Mouse (Mus musculus): ENCODE results near the gene Arhgap24. TPM values are rescaled to one million over a fixed set of nuclear protein-coding genes. Genes with fewer than 3 reads are reported as not detected.

Arhgap24 gene
- 10.0 TPM in 2 replicates for polyA plus RNA-seq (2016; fragmentation: Nextera tagmentation; extraction: Ambion mirVana)

DNA sequence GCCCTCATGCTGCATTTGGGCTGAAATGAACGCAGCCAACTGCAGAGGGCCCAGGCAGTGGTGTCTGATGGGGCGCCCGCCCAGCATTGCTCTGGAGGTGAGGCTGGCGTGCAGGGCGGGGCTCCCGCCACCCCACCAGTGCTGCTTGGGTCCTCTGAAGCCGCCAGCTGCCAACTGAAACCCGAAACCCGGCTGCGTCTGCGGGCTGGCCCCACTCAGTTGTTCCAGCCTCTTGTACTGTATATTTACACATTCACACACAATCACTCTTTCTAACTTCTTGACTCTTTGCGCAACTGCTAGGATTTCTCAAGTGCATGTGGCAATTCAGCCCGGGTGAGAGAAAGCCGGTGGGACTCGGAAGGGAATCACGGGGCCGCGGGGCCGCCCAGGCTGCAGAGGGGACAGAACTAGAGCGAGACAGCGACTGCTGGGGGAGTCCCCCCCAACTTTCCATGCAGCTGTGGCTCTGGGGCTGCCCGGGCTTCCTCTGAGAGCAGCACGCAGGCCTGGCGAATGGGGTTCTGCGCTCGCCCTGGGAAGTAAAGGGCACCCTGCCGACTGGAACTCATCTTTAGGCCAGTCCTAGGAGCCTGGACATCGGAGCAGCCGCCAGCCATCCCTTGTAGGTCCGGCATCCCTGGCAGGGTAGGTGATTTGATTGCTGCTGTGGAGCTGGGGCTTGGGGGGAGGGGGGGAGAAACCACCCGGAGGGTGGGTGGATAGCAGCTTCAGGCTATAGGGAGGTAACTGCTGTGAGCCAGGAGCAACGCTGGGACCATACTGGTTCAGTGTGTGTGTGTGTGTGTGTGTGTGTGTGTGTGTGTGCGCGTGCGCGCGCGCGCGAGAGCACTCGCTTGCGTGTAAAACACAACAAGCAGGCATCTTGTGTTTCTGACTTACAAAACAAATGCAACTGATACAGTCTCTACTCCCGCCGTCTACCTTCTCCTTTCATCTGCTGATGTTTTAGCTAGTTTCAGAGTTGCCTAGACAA lies at the start of gene Arhgap24:
Gene Arhgap24 (plus strand): TSS at position 177 of the 997 bp plus-strand sequence.
- Histone ChIP-seq H3K36me3 (no peaks in the 10 kb centered on the region), H3K9ac (peak within 1 kb of the TSS; percentile 63), H3K4me1 (replicated peaks) (peaks cover 8% of the 10 kb centered on the region), H3K27ac (ENCODE audit: poor library complexity, severe bottlenecking) (peak within 1 kb of the TSS; percentile 22; the same call in 1 of the 2 replicates), H3K27me3 (replicated peaks) (0 out of 2 replicates have a peak, but pooled peaks cover 5% of the 10 kb centered on the region), H3K4me3 (peak within 1 kb of the TSS; percentile 61), H3K9me3 (replicated peaks) (no peaks in the 10 kb centered on the region), H3K4me2 (peak within 1 kb of the TSS; percentile 90)
- under 1% methylated on average over 44 of the region's 44 CpGs for WGBS
- ATAC-seq (ENCODE audit: insufficient number of reproducible peaks, low FRiP score): peak; percentile 84

DNA sequence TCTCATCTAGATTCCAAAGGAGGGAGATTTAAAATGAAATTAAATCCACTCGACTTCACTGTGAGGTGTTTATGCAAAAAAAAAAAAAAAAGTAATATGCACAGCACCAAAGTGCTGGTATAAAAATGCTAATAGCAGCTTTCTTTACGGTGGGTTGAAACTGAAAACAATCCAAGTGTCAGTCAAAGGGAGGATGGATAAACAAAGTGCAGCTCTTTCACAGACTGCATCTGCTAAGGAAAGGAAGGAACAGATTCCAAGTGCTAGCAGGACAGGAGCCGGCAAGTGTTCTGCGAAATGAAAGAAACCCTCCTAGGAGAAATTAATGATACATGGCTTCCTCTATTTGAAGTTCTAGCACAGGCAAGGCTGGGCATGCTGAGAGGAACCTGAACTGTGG lies 47.0 kb upstream of the Arhgap24 start:
- Histone ChIP-seq H3K27ac (ENCODE audit: poor library complexity, severe bottlenecking) (no peak overlapping the region), H3K27me3 (replicated peaks) (no peaks in the 10 kb centered on the region), H3K36me3 (no peaks in the 10 kb centered on the region), H3K9me3 (replicated peaks) (no peaks in the 10 kb centered on the region), H3K4me3 (no peak overlapping the region), H3K4me2 (no peak overlapping the region), H3K9ac (no peak overlapping the region), H3K4me1 (replicated peaks) (no peaks in the 10 kb centered on the region)
- WGBS: 48% methylated on average over 4 of the region's 4 CpGs
- no peak for ATAC-seq (ENCODE audit: insufficient number of reproducible peaks, low FRiP score)

DNA sequence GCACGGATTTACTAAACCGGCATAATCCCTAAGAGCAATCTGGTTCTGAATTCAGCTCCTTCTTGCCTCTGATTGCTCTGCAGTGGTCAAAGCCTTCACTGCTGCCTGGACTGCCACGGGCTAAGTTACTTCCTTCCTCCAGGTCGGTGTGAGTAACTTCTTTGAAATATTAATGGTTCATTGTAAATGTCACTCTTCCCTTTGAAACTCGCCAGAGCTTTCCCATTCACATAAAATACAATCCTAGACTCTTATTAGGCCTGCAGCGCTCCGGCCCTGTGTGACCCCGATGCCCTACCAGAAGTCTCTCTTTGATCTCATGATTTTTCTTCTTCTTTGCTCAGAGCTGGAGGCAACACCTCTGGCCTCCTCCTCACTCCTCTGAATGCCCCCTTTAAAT lies 44.6 kb upstream of the Arhgap24 start:
- H3K4me3 ChIP-seq: no peak overlapping the region
- H3K4me1 ChIP-seq (replicated peaks): no peaks in the 10 kb centered on the region
- no peaks in the 10 kb centered on the region for H3K27me3 ChIP-seq (replicated peaks)
- no peak overlapping the region for H3K27ac ChIP-seq (ENCODE audit: poor library complexity, severe bottlenecking)
- H3K4me2 ChIP-seq: no peak overlapping the region
- no peaks in the 10 kb centered on the region for H3K9me3 ChIP-seq (replicated peaks)
- 77% methylated on average over 8 of the region's 8 CpGs for WGBS
- no peak for ATAC-seq (ENCODE audit: insufficient number of reproducible peaks, low FRiP score)
- H3K9ac ChIP-seq: no peak overlapping the region
- no peaks in the 10 kb centered on the region for H3K36me3 ChIP-seq

DNA sequence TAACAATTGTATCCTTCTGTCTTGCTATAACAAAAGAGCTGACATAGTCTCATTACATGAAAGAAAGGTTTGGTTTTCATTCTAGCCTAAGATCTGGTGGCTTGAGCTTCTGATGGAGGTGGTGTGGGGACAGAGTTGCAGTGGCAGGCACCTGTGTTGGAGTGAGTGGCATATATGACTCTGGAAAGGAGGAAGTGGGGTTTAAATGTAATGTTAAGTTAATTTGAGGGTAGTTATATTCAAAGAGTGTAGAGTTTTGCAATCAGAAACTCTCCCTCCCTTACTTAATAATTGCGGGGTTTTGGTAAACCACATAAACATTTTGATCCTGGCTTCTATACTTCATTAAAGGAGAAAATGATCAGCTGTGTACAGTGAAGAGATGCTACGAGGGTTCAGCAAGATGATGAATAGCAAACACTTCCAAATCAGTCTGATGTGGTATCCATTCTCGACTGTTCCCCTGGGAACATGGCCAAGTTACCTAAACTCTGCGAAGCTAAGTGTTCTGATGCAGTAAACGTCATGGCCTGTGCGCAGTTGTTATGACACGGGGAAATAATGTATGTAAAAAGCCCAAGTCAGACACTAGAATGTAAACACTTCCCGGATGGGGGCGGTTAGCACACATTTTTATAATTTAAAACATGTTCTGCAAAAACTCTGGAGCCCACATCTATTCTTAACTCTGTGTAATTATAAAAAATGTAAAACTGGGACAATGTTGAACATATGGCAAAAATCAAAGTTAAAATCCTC lies 41.9 kb upstream of the Arhgap24 start:
- Histone ChIP-seq H3K4me3 (no peak overlapping the region), H3K27ac (ENCODE audit: poor library complexity, severe bottlenecking) (no peak overlapping the region), H3K9ac (no peak overlapping the region), H3K36me3 (no peaks in the 10 kb centered on the region), H3K4me1 (replicated peaks) (no peaks in the 10 kb centered on the region), H3K9me3 (replicated peaks) (no peaks in the 10 kb centered on the region), H3K4me2 (no peak overlapping the region), H3K27me3 (replicated peaks) (no peaks in the 10 kb centered on the region)
- no peak for ATAC-seq (ENCODE audit: insufficient number of reproducible peaks, low FRiP score)
- WGBS: 77% methylated on average over 9 of the region's 9 CpGs

DNA sequence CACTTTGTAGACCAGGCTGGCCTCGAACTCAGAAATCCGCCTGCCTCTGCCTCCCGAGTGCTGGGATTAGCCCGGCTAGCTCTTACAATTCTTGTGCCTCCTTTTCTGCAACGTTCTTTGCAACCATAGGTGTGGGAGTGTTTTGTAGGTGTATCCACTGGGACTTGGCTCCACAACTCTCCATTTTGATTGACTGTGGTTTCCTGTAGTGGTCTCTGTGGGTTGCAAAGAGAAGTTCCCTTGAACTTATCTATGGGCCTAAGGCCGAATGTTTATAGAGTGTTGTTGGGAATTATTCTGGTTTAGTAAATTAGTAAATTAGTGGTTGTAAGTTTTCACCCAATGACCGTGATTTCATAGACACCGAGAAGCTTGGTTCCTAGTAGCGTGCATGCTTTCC lies 33.8 kb upstream of the Arhgap24 start:
- Histone ChIP-seq H3K4me2 (no peak overlapping the region), H3K27me3 (replicated peaks) (no peaks in the 10 kb centered on the region), H3K9ac (no peak overlapping the region), H3K4me3 (no peak overlapping the region), H3K27ac (ENCODE audit: poor library complexity, severe bottlenecking) (no peak overlapping the region), H3K9me3 (replicated peaks) (no peaks in the 10 kb centered on the region), H3K4me1 (replicated peaks) (no peaks in the 10 kb centered on the region), H3K36me3 (no peaks in the 10 kb centered on the region)
- ATAC-seq (ENCODE audit: insufficient number of reproducible peaks, low FRiP score): no peak
- WGBS: 83% methylated on average over 9 of the region's 9 CpGs

DNA sequence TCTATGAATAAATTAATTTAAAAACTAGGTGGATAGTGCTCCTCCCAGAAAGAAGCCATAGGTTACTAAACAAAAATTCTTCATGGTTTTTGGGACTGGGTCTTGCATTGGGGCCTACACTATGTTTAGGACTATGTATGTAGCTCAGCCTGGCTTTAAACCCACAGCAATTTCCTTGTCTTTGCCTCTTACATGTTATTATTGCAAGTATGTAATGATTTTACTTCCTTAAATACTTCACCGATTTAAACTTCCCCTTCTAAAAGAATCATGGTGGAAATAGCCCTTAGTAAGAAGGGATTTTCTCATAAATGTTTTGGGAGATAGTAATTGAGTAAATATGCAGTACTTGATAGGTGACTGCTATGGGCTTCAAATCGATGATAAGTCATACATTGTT lies 30.3 kb upstream of the Arhgap24 start:
- Histone ChIP-seq H3K4me3 (no peak overlapping the region), H3K9ac (no peak overlapping the region), H3K36me3 (no peaks in the 10 kb centered on the region), H3K4me2 (no peak overlapping the region), H3K9me3 (replicated peaks) (no peaks in the 10 kb centered on the region), H3K27me3 (replicated peaks) (no peaks in the 10 kb centered on the region), H3K27ac (ENCODE audit: poor library complexity, severe bottlenecking) (no peak overlapping the region), H3K4me1 (replicated peaks) (no peaks in the 10 kb centered on the region)
- ATAC-seq (ENCODE audit: insufficient number of reproducible peaks, low FRiP score): no peak
- 79% methylated on average over 2 of the region's 2 CpGs for WGBS

DNA sequence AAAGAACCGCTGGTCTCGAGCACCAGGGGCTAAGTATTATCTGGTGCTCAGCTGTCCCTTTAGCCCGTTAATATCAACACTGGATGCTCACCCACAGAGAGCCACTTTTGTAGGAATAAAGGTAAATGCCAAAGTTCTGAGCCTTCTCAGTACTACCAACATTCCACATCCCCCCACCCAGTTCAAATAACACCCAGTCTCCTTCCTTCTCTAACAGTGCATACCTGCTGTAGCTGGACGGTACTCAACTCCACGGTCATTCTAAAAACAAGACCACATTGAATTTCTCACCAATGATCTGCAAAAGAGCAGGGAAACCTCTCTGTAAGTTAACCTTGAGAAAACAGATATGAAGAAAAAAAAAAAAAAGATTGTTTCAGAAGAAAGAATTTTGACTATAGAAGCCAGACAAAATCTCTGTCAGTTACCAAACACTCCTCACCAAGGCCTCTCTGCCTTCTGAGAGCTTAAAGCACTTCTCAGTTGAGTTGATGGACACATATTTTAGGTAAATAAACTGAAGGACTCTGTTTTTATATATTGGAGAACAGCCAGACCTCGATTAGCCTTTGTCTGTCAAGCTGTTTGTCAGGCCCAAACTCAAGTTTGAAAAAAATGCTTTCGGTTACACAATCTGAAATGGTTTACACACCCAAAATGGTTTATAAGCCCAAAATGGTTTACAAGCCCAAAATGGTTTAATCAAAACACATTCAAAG lies 29.0 kb upstream of the Arhgap24 start:
- ATAC-seq (ENCODE audit: insufficient number of reproducible peaks, low FRiP score): no peak
- H3K9ac ChIP-seq: no peak overlapping the region

DNA sequence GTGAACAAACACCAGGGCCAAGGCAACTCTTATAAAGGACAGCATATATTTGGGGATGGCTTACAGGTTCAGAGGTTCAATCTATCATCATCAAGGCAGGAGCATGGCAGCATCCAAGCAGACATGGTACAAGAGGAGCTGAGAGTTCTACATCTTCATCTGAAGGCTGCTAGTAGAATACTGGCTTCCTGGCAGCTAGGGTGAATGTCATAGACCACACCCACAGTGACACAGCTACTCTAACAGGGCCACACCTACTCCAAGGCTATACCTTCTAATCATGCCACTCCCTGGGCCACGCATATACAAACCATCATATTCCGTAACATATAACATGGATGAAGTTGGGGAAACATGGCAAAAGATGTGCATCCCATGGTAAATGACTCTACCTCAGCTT lies 27.9 kb upstream of the Arhgap24 start:
- H3K27me3 ChIP-seq (replicated peaks): no peaks in the 10 kb centered on the region
- no peak overlapping the region for H3K4me2 ChIP-seq
- no peaks in the 10 kb centered on the region for H3K9me3 ChIP-seq (replicated peaks)
- no peak overlapping the region for H3K9ac ChIP-seq
- 87% methylated on average over 2 of the region's 2 CpGs for WGBS
- no peak overlapping the region for H3K4me3 ChIP-seq
- H3K27ac ChIP-seq (ENCODE audit: poor library complexity, severe bottlenecking): no peak overlapping the region
- no peak for ATAC-seq (ENCODE audit: insufficient number of reproducible peaks, low FRiP score)
- H3K4me1 ChIP-seq (replicated peaks): no peaks in the 10 kb centered on the region
- H3K36me3 ChIP-seq: no peaks in the 10 kb centered on the region

More for the DNA sequence above, 29.0 kb upstream of the Arhgap24 start:
- Histone ChIP-seq H3K9me3 (replicated peaks) (no peaks in the 10 kb centered on the region), H3K27ac (ENCODE audit: poor library complexity, severe bottlenecking) (no peak overlapping the region), H3K4me3 (no peak overlapping the region), H3K36me3 (no peaks in the 10 kb centered on the region), H3K4me1 (replicated peaks) (no peaks in the 10 kb centered on the region), H3K4me2 (no peak overlapping the region), H3K27me3 (replicated peaks) (no peaks in the 10 kb centered on the region)
- 77% methylated on average over 7 of the region's 7 CpGs for WGBS

DNA sequence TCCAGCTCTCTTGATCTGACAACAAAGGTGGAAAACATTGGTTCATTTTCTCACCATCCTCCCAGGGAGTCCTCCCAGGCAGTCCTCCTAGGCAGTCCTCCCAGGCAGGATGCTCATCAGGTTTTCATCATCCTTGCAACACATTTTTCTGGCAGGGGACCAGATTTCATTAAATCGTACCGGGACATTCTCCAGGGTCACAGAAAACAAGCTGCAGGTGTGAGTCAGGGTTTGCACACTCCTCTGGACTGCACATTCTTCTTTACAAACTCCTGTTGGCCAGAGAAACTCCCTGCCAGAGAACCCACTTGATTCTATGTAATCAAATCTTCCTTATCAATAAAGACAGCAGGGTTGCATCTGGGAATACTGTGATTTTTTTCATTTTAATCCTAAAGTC lies 25.9 kb upstream of the Arhgap24 start:
- 57% methylated on average over 2 of the region's 2 CpGs for WGBS
- no peaks in the 10 kb centered on the region for H3K27me3 ChIP-seq (replicated peaks)
- H3K36me3 ChIP-seq: no peaks in the 10 kb centered on the region
- no peak overlapping the region for H3K4me2 ChIP-seq
- no peaks in the 10 kb centered on the region for H3K9me3 ChIP-seq (replicated peaks)
- no peak for ATAC-seq (ENCODE audit: insufficient number of reproducible peaks, low FRiP score)
- H3K27ac ChIP-seq (ENCODE audit: poor library complexity, severe bottlenecking): no peak overlapping the region
- H3K4me1 ChIP-seq (replicated peaks): peaks cover under 1% of the 10 kb centered on the region; the same call in 1 of the 2 replicates
- no peak overlapping the region for H3K4me3 ChIP-seq
- H3K9ac ChIP-seq: no peak overlapping the region

DNA sequence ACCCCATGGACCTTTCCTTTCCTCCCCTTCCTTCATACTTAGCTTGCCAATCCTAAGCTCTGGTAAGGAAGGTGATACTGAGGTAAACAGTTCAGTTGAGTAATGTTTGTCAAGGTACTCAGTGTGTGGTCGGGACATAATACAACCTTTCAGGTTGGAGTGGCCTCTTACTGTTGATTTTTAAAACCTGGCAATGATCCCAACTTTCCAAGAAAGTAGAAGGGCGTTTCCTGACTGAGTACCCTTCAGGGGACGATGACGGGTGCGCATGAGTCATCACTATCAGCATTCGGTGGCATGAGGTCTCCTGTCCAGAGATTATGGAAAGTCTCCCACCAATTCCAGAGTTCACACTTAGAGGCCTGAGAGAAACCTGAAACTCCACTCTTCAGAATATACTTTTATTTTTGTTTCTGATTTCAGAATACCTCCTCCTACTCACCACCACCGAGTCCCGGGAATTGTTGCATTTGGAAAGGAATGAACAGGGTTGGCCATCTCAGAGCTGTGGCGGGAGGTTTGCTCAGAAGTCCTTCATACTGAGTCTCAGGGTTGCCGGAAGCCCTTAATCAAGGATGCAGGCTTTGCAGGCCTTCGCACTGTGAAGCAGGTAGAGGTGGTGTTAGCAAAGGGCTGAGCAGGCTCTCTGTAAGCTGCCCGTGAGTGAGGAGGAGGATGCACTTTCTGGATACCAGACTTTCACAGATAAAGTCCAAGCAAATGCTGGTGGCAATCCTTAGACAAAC lies 20.6 kb upstream of the Arhgap24 start:
- Histone ChIP-seq H3K27ac (ENCODE audit: poor library complexity, severe bottlenecking) (no peak overlapping the region), H3K4me1 (replicated peaks) (peaks cover 3% of the 10 kb centered on the region; the same call in 1 of the 2 replicates), H3K9ac (no peak overlapping the region), H3K36me3 (no peaks in the 10 kb centered on the region), H3K9me3 (replicated peaks) (no peaks in the 10 kb centered on the region), H3K27me3 (replicated peaks) (no peaks in the 10 kb centered on the region), H3K4me2 (no peak overlapping the region), H3K4me3 (no peak overlapping the region)
- ATAC-seq (ENCODE audit: insufficient number of reproducible peaks, low FRiP score): no peak
- 45% methylated on average over 12 of the region's 12 CpGs for WGBS
